Mouse (Mus musculus): ENCODE data around the gene Ermap. TPM values are rescaled to one million over a fixed set of nuclear protein-coding genes. Genes with fewer than 3 reads are reported as not detected.

Ermap gene
- polyA plus RNA-seq, 1 experiment: not detected

GRCm38 (mm10) chr4:119167068-119167467, 22.7 kb downstream of the Ermap start:
- no peak overlapping the region for H3K27ac ChIP-seq (replicated peaks; ENCODE audit: low read depth, low read length)
- no peak overlapping the region for H3K4me3 ChIP-seq (ENCODE audit: insufficient read depth, low read depth, low read length)
- H3K4me1 ChIP-seq (ENCODE audit: control insufficient read depth, insufficient read depth, insufficient read length, low read length): no peaks in the 10 kb centered on the region

DNA sequence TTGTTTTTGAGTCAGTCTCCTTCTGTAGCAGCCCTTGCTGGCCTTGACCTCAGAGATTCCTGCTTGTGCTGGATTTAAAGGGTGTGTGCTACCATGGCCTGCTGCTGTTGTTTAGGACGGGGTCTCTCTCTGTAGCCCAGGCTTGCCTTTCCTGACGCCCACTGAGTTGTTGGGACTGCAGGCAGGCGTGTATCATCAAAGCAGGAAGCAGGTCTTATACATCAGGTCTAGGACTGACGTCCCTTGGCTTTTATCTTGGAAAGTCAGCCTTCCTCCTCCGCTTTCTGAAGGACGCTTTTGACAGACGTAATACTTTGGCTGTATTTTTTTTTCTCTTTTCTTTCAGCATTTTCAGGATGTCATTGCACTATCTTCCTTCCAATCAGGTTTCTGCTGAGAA, 23.9 kb downstream of the Ermap start:
- H3K4me3 ChIP-seq (ENCODE audit: insufficient read depth, low read depth, low read length): no peak overlapping the region
- no peak overlapping the region for H3K27ac ChIP-seq (replicated peaks; ENCODE audit: low read depth, low read length)

DNA sequence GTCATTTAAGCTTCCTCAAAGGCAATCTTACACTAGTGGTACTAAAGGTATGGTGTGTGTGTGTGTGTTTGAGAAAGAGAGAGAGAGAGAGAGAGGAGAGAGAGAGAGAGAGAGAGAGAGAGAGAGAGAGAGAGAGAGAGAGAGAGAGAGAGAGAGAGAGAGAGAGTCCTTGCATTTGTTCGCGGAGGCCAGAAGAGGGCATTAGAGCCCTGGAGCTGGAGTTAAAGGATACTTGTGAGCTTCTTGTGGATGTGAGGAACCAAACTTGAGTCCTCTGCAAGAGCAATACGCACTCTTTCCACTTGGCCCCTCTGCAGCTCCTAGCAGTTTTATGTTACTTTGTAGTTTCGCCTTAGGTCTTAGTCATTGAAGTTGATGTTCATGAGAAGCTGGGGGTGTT, 26.8 kb downstream of the Ermap start:
- Histone ChIP-seq H3K4me3 (ENCODE audit: insufficient read depth, low read depth, low read length) (no peak overlapping the region), H3K27ac (replicated peaks; ENCODE audit: low read depth, low read length) (no peak overlapping the region), H3K4me1 (ENCODE audit: control insufficient read depth, insufficient read depth, insufficient read length, low read length) (no peaks in the 10 kb centered on the region)

More for the DNA sequence above, 23.9 kb downstream of the Ermap start:
- H3K4me1 ChIP-seq (ENCODE audit: control insufficient read depth, insufficient read depth, insufficient read length, low read length): no peaks in the 10 kb centered on the region

DNA sequence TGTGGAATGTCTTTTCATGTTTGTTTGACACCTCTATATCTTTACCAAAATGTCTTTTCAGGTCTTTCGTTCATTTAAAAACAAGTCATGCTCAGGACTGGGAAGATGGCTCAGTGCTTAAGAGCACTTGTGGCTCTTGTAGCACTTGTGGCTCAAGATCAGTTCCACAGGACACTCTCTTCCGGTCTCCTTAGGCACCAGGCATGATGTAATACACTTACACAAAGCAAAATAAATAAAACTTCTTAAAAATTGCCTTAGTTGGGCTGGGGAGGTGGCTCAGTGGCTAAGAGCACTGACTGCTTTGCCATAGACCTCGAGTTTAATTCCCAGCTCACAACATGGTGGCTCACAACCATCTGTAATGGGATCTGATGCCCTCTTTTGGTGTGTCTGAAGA, 28.5 kb downstream of the Ermap start:
- no peaks in the 10 kb centered on the region for H3K4me1 ChIP-seq (ENCODE audit: control insufficient read depth, insufficient read depth, insufficient read length, low read length)
- H3K27ac ChIP-seq (replicated peaks; ENCODE audit: low read depth, low read length): no peak overlapping the region
- H3K4me3 ChIP-seq (ENCODE audit: insufficient read depth, low read depth, low read length): no peak overlapping the region

DNA sequence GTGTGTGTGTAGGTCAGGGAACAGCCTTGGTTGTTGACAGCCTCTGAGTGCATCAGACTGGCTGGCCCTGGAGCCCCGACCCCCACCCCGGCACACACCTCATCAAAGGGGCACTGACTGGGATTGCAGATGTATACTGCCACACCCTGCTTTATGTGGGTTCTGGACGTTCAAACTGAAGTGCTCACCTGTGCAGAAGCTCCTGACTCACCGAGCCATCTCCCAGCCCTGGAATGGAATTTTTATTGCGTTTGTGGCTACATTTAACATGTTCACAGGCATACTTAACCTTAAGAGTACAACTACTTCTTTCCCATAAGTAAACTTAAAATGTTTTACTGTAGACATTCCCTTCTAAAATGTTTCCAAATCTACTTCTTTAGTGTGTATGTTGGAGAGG, 31.9 kb downstream of the Ermap start:
- no peak overlapping the region for H3K27ac ChIP-seq (replicated peaks; ENCODE audit: low read depth, low read length)
- H3K4me3 ChIP-seq (ENCODE audit: insufficient read depth, low read depth, low read length): no peak overlapping the region
- no peaks in the 10 kb centered on the region for H3K4me1 ChIP-seq (ENCODE audit: control insufficient read depth, insufficient read depth, insufficient read length, low read length)

GRCm38 (mm10) chr4:119157186-119157585, 32.6 kb downstream of the Ermap start:
- Histone ChIP-seq H3K27ac (replicated peaks; ENCODE audit: low read depth, low read length) (no peak overlapping the region), H3K4me3 (ENCODE audit: insufficient read depth, low read depth, low read length) (no peak overlapping the region)

DNA sequence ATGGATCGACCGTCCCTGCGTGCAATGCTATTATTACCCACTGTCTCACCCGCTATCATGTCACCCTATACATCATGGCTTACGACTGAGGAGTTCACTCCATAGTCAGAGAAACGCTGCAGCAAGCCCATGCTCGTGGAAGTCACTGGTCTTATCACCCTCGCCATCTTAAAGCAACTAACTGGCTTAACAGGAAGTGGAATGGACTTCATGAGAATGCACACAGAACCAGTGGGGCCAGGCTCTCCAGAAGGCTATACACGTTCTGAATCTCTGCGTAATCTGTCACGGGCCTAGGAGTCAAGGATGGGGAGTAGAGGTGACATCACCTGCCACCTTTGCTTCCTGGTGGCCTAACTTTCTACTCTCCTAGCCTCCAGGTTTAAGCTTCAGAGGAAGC, 41.1 kb downstream of the Ermap start:
- no peak overlapping the region for H3K4me3 ChIP-seq (ENCODE audit: insufficient read depth, low read depth, low read length)
- no peaks in the 10 kb centered on the region for H3K4me1 ChIP-seq (ENCODE audit: control insufficient read depth, insufficient read depth, insufficient read length, low read length)
- H3K27ac ChIP-seq (replicated peaks; ENCODE audit: low read depth, low read length): no peak overlapping the region

More at GRCm38 (mm10) chr4:119157186-119157585, 32.6 kb downstream of the Ermap start:
- no peaks in the 10 kb centered on the region for H3K4me1 ChIP-seq (ENCODE audit: control insufficient read depth, insufficient read depth, insufficient read length, low read length)

GRCm38 (mm10) chr4:119147347-119147746, 42.5 kb downstream of the Ermap start:
- Histone ChIP-seq H3K4me1 (ENCODE audit: control insufficient read depth, insufficient read depth, insufficient read length, low read length) (no peaks in the 10 kb centered on the region), H3K27ac (replicated peaks; ENCODE audit: low read depth, low read length) (no peak overlapping the region), H3K4me3 (ENCODE audit: insufficient read depth, low read depth, low read length) (no peak overlapping the region)

- Histone ChIP-seq H3K4me1 (ENCODE audit: control insufficient read depth, insufficient read depth, insufficient read length, low read length) (no peaks in the 10 kb centered on the region), H3K27ac (replicated peaks; ENCODE audit: low read depth, low read length) (no peak overlapping the region), H3K4me3 (ENCODE audit: insufficient read depth, low read depth, low read length) (no peak overlapping the region)
Observed at GRCm38 (mm10) chr4:119146816-119147215, 43.0 kb downstream of the Ermap start.

- no peak overlapping the region for H3K27ac ChIP-seq (replicated peaks; ENCODE audit: low read depth, low read length)
- no peaks in the 10 kb centered on the region for H3K4me1 ChIP-seq (ENCODE audit: control insufficient read depth, insufficient read depth, insufficient read length, low read length)
- no peak overlapping the region for H3K4me3 ChIP-seq (ENCODE audit: insufficient read depth, low read depth, low read length)
Observed at GRCm38 (mm10) chr4:119142230-119142871, 47.5 kb downstream of the Ermap start.

GRCm38 (mm10) chr4:119141191-119141590, 48.6 kb downstream of the Ermap start:
- Histone ChIP-seq H3K4me3 (ENCODE audit: insufficient read depth, low read depth, low read length) (no peak overlapping the region), H3K4me1 (ENCODE audit: control insufficient read depth, insufficient read depth, insufficient read length, low read length) (no peaks in the 10 kb centered on the region), H3K27ac (replicated peaks; ENCODE audit: low read depth, low read length) (no peak overlapping the region)

- Histone ChIP-seq H3K4me3 (ENCODE audit: insufficient read depth, low read depth, low read length) (no peak overlapping the region), H3K27ac (replicated peaks; ENCODE audit: low read depth, low read length) (no peak overlapping the region), H3K4me1 (ENCODE audit: control insufficient read depth, insufficient read depth, insufficient read length, low read length) (no peaks in the 10 kb centered on the region)
Observed at GRCm38 (mm10) chr4:119140126-119140525, 49.7 kb downstream of the Ermap start.

GRCm38 (mm10) chr4:119138776-119139175, 51.0 kb downstream of the Ermap start:
- Histone ChIP-seq H3K27ac (replicated peaks; ENCODE audit: low read depth, low read length) (no peak overlapping the region), H3K4me1 (ENCODE audit: control insufficient read depth, insufficient read depth, insufficient read length, low read length) (no peaks in the 10 kb centered on the region), H3K4me3 (ENCODE audit: insufficient read depth, low read depth, low read length) (no peak overlapping the region)

- H3K4me1 ChIP-seq (ENCODE audit: control insufficient read depth, insufficient read depth, insufficient read length, low read length): no peaks in the 10 kb centered on the region
- H3K4me3 ChIP-seq (ENCODE audit: insufficient read depth, low read depth, low read length): no peak overlapping the region
- no peak overlapping the region for H3K27ac ChIP-seq (replicated peaks; ENCODE audit: low read depth, low read length)
Observed at GRCm38 (mm10) chr4:119138171-119138570, 51.6 kb downstream of the Ermap start.

DNA sequence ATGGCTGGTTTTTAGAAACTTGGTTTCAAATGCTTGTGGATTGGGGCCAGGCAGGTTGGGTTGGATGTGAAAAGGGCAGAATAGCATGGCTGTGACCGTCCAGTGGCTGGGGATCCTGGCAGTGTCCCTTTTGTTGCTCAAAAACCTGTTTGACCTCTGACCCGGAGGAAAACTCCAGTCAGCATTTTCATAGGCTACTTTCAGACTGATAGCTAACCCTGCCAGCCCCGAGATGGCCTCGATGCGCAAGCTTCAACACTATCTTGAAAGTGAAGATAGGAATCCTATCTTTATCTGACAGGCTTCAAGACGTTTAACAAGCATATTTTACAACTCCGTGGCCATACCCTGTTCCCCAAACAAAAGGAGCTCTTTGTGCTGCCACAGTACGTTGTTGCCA, 52.5 kb downstream of the Ermap start:
- H3K4me3 ChIP-seq (ENCODE audit: insufficient read depth, low read depth, low read length): no peak overlapping the region
- no peaks in the 10 kb centered on the region for H3K4me1 ChIP-seq (ENCODE audit: control insufficient read depth, insufficient read depth, insufficient read length, low read length)
- no peak overlapping the region for H3K27ac ChIP-seq (replicated peaks; ENCODE audit: low read depth, low read length)

- Histone ChIP-seq H3K4me1 (ENCODE audit: control insufficient read depth, insufficient read depth, insufficient read length, low read length) (no peaks in the 10 kb centered on the region), H3K4me3 (ENCODE audit: insufficient read depth, low read depth, low read length) (no peak overlapping the region), H3K27ac (replicated peaks; ENCODE audit: low read depth, low read length) (no peak overlapping the region)
Observed at GRCm38 (mm10) chr4:119133860-119134259, 56.0 kb downstream of the Ermap start.
